Mouse (Mus musculus) lung, adult 2 months (tissue): ENCODE data around the gene Hist1h4d.

ENCODE experiments used
- CTCF ChIP-seq: fragments of 200-500 bp; IDR thresholded peaks from 2 replicates; pipeline ENCODE4 v1.5.1; 2011; ENCODE audit warnings: mild to moderate bottlenecking, low read length, control low read depth; ENCODE audit not compliant: insufficient read depth
- POLR2A ChIP-seq: fragments of 200-500 bp; IDR thresholded peaks from 2 replicates; pipeline ENCODE4 v1.6.1; 2011; ENCODE audit warnings: low read depth, mild to moderate bottlenecking, control low read depth, low read length, borderline replicate concordance; ENCODE audit errors: extremely low read depth

- TF ChIP-seq POLR2A (peak; percentile 81), CTCF (no peak)
Measured at GRCm38 (mm10) chr13:23554925-23555838, 26.2 kb upstream of the Hist1h4d start.
